In genomic region chr14:54426003-54426688, GRCm38 (mm10) we compare ENCODE assay signal across 8 mouse cellular contexts. TPM values are rescaled to one million over a fixed set of nuclear protein-coding genes. Genes with fewer than 3 reads are reported as not detected.
DNase-seq lines count a peak whose midpoint lies in the region; ATAC-seq lines count a peak whose summit lies in the region.

No protein-coding gene starts in this region.

- H3K9ac ChIP-seq in heart, embryonic 12.5 days: peak overlapping the region; percentile 89

- H3K36me3 ChIP-seq in heart, embryonic 12.5 days: peaks cover 14% of the 10 kb centered on the region
- H3K36me3 ChIP-seq in hindbrain, embryonic 10.5 days: peaks cover 19% of the 10 kb centered on the region
- peaks cover 18% of the 10 kb centered on the region for H3K36me3 ChIP-seq in midbrain, embryonic 10.5 days

- peak overlapping the region; percentile 85 for H3K27ac ChIP-seq in heart, embryonic 12.5 days (ENCODE audit: poor library complexity, severe bottlenecking)
- peak overlapping the region; percentile 94 for H3K27ac ChIP-seq in hindbrain, embryonic 10.5 days
- peak overlapping the region; percentile 94 for H3K27ac ChIP-seq in midbrain, embryonic 10.5 days (replicated peaks)

- H3K9me3 ChIP-seq in heart, embryonic 12.5 days (replicated peaks): 0 out of 2 replicates have a peak, but pooled peaks cover 4% of the 10 kb centered on the region
- no peaks in the 10 kb centered on the region for H3K9me3 ChIP-seq in hindbrain, embryonic 10.5 days
- no peaks in the 10 kb centered on the region for H3K9me3 ChIP-seq in midbrain, embryonic 10.5 days (replicated peaks)

- no peak for ATAC-seq in heart, embryonic 12.5 days (ENCODE audit: insufficient number of reproducible peaks, low FRiP score)

- peaks cover 37% of the 10 kb centered on the region for H3K4me1 ChIP-seq in heart, embryonic 12.5 days (replicated peaks)
- peaks cover 39% of the 10 kb centered on the region for H3K4me1 ChIP-seq in hindbrain, embryonic 10.5 days (replicated peaks)
- H3K4me1 ChIP-seq in midbrain, embryonic 10.5 days: peaks cover 43% of the 10 kb centered on the region

- DNase-seq in heart, postnatal 4 days: no peak
- peak; percentile 89 for DNase-seq in MEL-GATA-1-ER (ENCODE audit: extremely low read depth, low read depth)
- DNase-seq in hindbrain, embryonic 10.5 days (ENCODE audit: low spot score): no peak
- no peak for DNase-seq in midbrain, embryonic 10.5 days (ENCODE audit: low spot score)
- no peak for DNase-seq in layer of hippocampus, adult 11-12 months (ENCODE audit: low spot score)
- no peak for DNase-seq in ovary, postnatal 36 days (ENCODE audit: low spot score)
- DNase-seq in adrenal gland, postnatal 4 days (ENCODE audit: low spot score in 2 of 2): no peak

- H3K4me2 ChIP-seq in heart, embryonic 12.5 days: peak overlapping the region; percentile 80

- 33% methylated on average over 14 of the region's 14 CpGs for WGBS in heart, embryonic 12.5 days
- WGBS in hindbrain, embryonic 10.5 days: 35% methylated on average over 14 of the region's 14 CpGs
- WGBS in midbrain, embryonic 10.5 days: 35% methylated on average over 14 of the region's 14 CpGs

- peak overlapping the region; percentile 95 for H3K4me3 ChIP-seq in heart, embryonic 12.5 days
- H3K4me3 ChIP-seq in hindbrain, embryonic 10.5 days: peak overlapping the region; percentile 71
- peak overlapping the region; percentile 95 for H3K4me3 ChIP-seq in midbrain, embryonic 10.5 days

- no peaks in the 10 kb centered on the region for H3K27me3 ChIP-seq in heart, embryonic 12.5 days (replicated peaks)
- H3K27me3 ChIP-seq in hindbrain, embryonic 10.5 days (ENCODE audit: insufficient read depth, poor library complexity, severe bottlenecking): no peaks in the 10 kb centered on the region
- no peaks in the 10 kb centered on the region for H3K27me3 ChIP-seq in midbrain, embryonic 10.5 days (ENCODE audit: low read depth, poor library complexity, severe bottlenecking)

RNA-seq across cellular contexts. Expression of gene Mrpl52, which starts 0.6 kb away (rescaled TPM):
- polyA plus RNA-seq in heart, embryonic 12.5 days (2016; fragmentation: Nextera tagmentation; extraction: Ambion mirVana): 284 and 290 TPM in 2 replicates
- total RNA-seq in heart, postnatal 4 days (2021): 100 to 1,000 TPM; 185 to 194 TPM
- polyA plus RNA-seq in hindbrain, embryonic 10.5 days (2016; fragmentation: Nextera tagmentation; extraction: Ambion mirVana): 198 and 224 TPM in 2 replicates
- 205 and 211 TPM in 2 replicates for polyA plus RNA-seq in midbrain, embryonic 10.5 days (2016; fragmentation: Nextera tagmentation; extraction: Ambion mirVana)
- 100 to 1,000 TPM; 219 to 235 TPM for total RNA-seq in adrenal gland, postnatal 4 days (2021)

RNA-seq across cellular contexts. Expression of gene Mmp14, which starts 5.3 kb away (rescaled TPM):
- 127 and 129 TPM in 2 replicates for polyA plus RNA-seq in heart, embryonic 12.5 days (2016; fragmentation: Nextera tagmentation; extraction: Ambion mirVana)
- 100 to 1,000 TPM; 129 to 131 TPM for total RNA-seq in heart, postnatal 4 days (2021)
- polyA plus RNA-seq in hindbrain, embryonic 10.5 days (2016; fragmentation: Nextera tagmentation; extraction: Ambion mirVana): 75.1 and 76.1 TPM in 2 replicates
- polyA plus RNA-seq in midbrain, embryonic 10.5 days (2016; fragmentation: Nextera tagmentation; extraction: Ambion mirVana): 56.0 and 70.5 TPM in 2 replicates
- 100 to 1,000 TPM; 215 to 216 TPM for total RNA-seq in adrenal gland, postnatal 4 days (2021)

RNA-seq across cellular contexts. Expression of gene Slc7a7, which starts 8.6 kb away (rescaled TPM):
- polyA plus RNA-seq in heart, embryonic 12.5 days (2016; fragmentation: Nextera tagmentation; extraction: Ambion mirVana): 8.0 and 8.3 TPM in 2 replicates
- total RNA-seq in heart, postnatal 4 days (2021): 1 to 10 TPM; 5.2 to 7.8 TPM
- polyA plus RNA-seq in hindbrain, embryonic 10.5 days (2016; fragmentation: Nextera tagmentation; extraction: Ambion mirVana): 5.0 and 5.5 TPM in 2 replicates
- 4.5 and 5.9 TPM in 2 replicates for polyA plus RNA-seq in midbrain, embryonic 10.5 days (2016; fragmentation: Nextera tagmentation; extraction: Ambion mirVana)
- total RNA-seq in adrenal gland, postnatal 4 days (2021): 10 to 100 TPM in 1 of 2 experiments, 1 to 10 TPM in 1; 8.0 to 18.2 TPM

RNA-seq across cellular contexts. Expression of gene Lrp10, which starts 37.8 kb away (rescaled TPM):
- polyA plus RNA-seq in heart, embryonic 12.5 days (2016; fragmentation: Nextera tagmentation; extraction: Ambion mirVana): 50.3 and 55.8 TPM in 2 replicates
- total RNA-seq in heart, postnatal 4 days (2021): 10 to 100 TPM; 81.3 to 81.5 TPM
- 30.9 and 32.4 TPM in 2 replicates for polyA plus RNA-seq in hindbrain, embryonic 10.5 days (2016; fragmentation: Nextera tagmentation; extraction: Ambion mirVana)
- polyA plus RNA-seq in midbrain, embryonic 10.5 days (2016; fragmentation: Nextera tagmentation; extraction: Ambion mirVana): 25.1 and 26.0 TPM in 2 replicates
- total RNA-seq in adrenal gland, postnatal 4 days (2021): 10 to 100 TPM; 77.0 to 88.0 TPM

RNA-seq across cellular contexts. Expression of gene Rem2, which starts 49.8 kb away (rescaled TPM):
- polyA plus RNA-seq in heart, embryonic 12.5 days (2016; fragmentation: Nextera tagmentation; extraction: Ambion mirVana): 1.9 and 2.4 TPM in 2 replicates
- total RNA-seq in heart, postnatal 4 days (2021): under 1 TPM; 0.14 to 0.23 TPM
- 20.8 and 40.2 TPM in 2 replicates for polyA plus RNA-seq in hindbrain, embryonic 10.5 days (2016; fragmentation: Nextera tagmentation; extraction: Ambion mirVana)
- polyA plus RNA-seq in midbrain, embryonic 10.5 days (2016; fragmentation: Nextera tagmentation; extraction: Ambion mirVana): 18.6 and 29.8 TPM in 2 replicates
- total RNA-seq in adrenal gland, postnatal 4 days (2021): 1 to 10 TPM; 1.6 to 2.3 TPM
